Mouse (Mus musculus) lung, postnatal 0 days (tissue): Measurements from ENCODE around the gene Ttll8.

ENCODE experiments used
- CTCF ChIP-seq: IDR thresholded peaks from 2 replicates; pipeline ENCODE4 v1.5.1; 2016; ENCODE audit warnings: antibody characterized with exemption, mild to moderate bottlenecking
- EP300 ChIP-seq: IDR thresholded peaks from 2 replicates; pipeline ENCODE4 v1.6.1; 2016; ENCODE audit warnings: antibody characterized with exemption, mild to moderate bottlenecking, control low read depth

- TF ChIP-seq CTCF: no peak
- TF ChIP-seq EP300: no peak
Measured at GRCm38 (mm10) chr15:88957522-88957921, 3.3 kb upstream of the Ttll8 start.
